Mouse (Mus musculus) right cerebral cortex, postnatal 10 days (tissue): Measurements from ENCODE around the gene Lrrtm4.

Experiments used
- DNase-seq, 2 experiments: peaks; one replicate each; pipeline ENCODE4 v3.0.0; 2021; ENCODE audit warnings: low spot score in 2 of 2

Gene Lrrtm4

GRCm38 (mm10) chr6:80018765-80019164, at the start of gene Lrrtm4:
TSS of gene Lrrtm4 (plus strand) at chr6:80018877.
- peak; percentile 80 to 88 for DNase-seq

- DNase-seq, result peak; percentile 25 to 34
Observed at GRCm38 (mm10) chr6:80019189-80019860, 648 bp downstream of the Lrrtm4 start.

DNA sequence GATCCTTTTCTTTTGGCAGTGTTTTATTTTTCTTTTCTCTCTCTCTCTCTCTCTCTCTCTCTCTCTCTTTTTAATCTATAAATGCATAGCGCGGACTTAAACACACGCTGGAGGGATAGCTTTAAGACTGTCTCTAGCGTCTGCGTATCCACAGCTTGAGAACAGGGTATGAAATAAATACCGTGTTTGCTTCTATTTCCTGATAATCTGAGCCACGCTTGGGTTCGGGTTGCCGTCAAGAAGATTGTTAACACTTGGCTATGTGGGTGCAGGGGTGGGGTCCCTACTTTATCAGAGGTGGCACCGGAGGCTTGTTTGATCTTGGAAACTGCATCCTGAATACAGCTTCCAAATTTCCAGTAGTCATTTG, 1.2 kb downstream of the Lrrtm4 start:
- DNase-seq, result peak; percentile 32 to 36

DNA sequence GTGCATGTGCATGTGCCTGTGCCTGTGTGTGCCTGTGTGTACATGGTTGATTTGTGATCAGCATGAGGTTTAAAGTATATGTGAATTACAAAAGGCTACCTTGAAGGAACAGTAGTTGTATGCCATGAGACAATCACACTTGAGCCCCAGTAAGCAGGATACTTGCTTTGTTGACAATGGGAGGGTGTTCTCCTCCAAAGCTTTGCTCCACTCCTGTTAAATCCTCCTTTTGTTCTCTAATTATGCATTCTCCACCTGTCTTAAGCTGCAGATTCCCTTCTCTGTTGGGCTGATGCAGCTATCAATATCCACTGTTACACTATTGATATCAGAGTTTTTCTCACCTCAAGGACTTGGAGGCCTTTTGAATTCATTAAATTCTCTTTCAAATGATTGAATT, 38.2 kb downstream of the Lrrtm4 start:
- no peak for DNase-seq

DNA sequence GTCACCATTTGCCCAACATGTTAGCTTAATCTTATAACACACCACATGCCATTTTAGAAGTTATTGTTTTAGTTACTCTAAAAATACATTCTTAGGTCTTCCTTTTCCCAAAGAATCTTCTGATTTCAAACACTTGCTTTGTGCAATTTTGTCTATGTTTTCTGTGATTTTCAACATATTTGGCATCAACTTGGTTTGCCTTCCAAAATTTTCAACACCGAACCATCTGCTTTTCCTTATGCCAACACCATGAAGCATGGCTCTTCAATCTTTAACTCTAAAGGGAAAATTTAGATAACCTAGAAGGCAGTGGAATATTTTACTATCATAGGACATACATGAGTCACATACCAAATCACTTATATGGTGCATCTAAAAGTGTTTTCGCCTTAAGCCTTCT, 59.3 kb downstream of the Lrrtm4 start:
- no peak for DNase-seq

DNA sequence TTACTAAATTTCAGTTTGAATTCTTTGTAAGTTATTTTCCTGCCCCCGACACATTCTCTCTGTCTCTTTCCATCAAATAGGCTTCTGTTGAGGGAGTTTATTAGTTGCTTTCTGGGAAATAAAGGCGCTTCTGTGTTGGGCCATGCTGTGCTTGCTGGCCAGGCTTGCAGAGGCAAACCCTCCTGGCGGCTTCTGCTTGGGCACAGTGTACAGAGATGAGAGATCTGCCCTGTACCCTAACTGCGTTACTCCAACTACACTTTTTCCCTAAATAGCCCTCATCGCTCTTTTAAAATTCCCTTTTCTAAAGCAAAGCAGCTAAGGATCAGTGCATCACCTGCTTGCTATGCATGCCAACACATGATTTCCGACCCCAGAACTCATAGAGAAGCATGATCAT, 60.6 kb downstream of the Lrrtm4 start:
- peak; percentile 29 to 44 for DNase-seq

DNA sequence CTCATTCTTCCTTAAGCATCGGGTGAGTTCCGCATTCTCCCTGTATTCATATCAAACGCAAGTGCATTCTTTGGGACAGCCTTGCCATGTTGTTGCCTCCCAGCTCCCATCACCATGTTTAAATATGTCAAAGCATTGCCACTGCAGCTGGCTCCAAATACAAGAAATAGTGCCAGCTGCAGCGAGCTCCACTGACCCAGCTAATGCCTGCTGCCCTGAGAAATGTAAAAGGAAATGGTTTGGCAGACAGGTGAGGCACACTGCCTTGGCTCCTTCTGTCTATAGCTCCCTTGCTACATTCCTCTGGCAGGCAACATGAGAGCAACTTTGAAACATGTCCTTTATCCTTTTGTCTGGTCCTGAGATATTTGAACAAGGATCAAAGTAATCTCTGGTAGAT, 76.2 kb downstream of the Lrrtm4 start:
- no peak for DNase-seq

DNA sequence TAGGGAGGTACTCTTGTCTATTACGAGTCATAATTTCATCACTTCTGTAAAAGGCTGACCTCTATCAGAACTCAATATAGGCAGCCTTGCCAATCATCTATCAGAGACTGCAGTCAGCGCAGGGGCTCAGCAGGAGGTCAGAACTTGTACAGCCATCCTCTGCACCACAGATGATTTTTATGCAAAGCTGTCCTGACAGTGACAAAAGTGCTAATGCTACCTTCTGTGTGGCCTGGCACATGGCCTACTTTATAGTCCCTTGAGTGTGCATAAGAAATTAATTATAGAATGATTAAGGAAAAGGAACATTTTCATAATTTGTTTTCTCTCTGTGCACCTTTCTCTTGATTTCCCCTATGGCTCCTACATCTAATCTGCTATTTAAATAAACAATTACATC, 86.7 kb downstream of the Lrrtm4 start:
- no peak for DNase-seq

DNA sequence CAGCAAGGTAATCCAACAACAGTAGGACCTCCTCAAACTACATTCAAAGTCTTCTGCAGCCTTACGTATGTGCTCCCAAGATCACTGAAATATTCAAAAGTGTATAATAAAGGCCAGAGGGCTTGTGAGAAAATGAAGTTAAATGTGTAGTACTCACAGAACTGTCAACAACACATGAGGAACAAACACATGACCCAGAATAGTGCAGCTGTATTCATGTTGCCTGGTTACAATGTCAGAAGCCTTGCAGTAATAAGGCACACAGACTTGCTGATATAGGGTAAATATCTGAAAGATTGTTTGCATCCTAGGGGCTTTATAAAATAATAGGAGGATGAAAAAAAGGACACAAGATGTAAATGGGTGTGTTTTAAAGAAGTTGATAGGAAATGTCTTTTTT, 87.2 kb downstream of the Lrrtm4 start:
- no peak for DNase-seq

GRCm38 (mm10) chr6:80126419-80126818, 107.7 kb downstream of the Lrrtm4 start:
- no peak for DNase-seq

DNA sequence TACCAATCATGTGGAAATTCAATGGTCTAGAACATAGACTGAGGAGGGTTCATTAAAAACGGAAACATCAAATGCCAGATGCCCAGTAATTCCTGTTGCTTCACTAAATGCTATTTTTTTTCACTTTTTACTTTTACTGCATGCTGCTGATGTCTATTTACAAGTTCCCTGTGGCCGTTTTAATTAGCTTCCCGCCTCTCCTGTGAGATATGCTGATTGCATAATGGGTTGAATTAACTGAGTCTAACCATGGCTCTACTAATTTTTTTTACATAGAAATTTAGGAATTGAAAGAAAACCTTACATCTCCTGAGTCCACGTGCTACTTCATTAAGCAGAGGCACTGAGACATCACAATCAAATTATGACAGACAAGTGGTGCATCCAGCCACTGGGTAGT, 143.9 kb downstream of the Lrrtm4 start:
- DNase-seq, result no peak

DNA sequence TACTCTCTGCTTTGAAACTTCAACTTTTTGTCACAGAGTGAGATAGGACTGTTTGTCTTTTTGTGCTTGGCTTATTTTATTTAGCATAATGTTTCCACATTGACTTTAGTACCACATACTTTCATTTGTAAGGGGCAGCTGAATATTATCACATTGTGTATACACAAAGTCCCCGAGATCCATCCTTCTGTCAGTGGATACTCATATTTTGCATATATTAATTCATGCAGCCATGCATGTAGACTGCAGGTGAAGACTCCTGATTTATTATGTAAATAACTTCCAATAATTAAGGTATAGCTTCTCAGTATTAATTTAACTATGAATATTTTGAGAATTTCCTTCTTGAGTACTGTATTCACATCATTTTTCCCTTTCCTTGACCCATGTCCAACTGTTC, 163.2 kb downstream of the Lrrtm4 start:
- no peak for DNase-seq

DNA sequence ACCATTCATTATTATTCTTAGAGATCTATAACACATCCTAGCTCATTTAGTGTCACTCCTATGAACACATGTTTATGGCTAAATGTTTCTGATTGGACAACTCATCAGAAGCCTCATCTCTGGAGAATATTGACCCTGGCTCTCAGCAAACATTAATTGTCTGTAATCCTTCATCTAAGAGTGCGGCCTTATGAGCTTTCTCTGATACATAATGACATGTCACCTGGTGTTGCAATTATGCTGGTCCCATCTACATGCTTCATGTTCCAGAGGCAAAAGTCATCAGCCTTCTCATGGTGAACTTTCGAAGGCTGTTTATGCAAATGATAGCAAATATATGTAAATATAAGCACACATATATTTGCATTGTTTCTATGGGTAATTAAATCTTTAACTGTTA, 163.7 kb downstream of the Lrrtm4 start:
- no peak for DNase-seq

- DNase-seq, result no peak
Observed at GRCm38 (mm10) chr6:80185489-80186113, 166.9 kb downstream of the Lrrtm4 start.

GRCm38 (mm10) chr6:80186791-80187190, 168.1 kb downstream of the Lrrtm4 start:
- no peak for DNase-seq

- peak; percentile 30 to 42 for DNase-seq
Observed at GRCm38 (mm10) chr6:80209476-80209875, 190.8 kb downstream of the Lrrtm4 start.

- no peak for DNase-seq
Observed at GRCm38 (mm10) chr6:80210281-80210680, 191.6 kb downstream of the Lrrtm4 start.

- DNase-seq, result no peak
Observed at GRCm38 (mm10) chr6:80261595-80261994, 242.9 kb downstream of the Lrrtm4 start.

DNA sequence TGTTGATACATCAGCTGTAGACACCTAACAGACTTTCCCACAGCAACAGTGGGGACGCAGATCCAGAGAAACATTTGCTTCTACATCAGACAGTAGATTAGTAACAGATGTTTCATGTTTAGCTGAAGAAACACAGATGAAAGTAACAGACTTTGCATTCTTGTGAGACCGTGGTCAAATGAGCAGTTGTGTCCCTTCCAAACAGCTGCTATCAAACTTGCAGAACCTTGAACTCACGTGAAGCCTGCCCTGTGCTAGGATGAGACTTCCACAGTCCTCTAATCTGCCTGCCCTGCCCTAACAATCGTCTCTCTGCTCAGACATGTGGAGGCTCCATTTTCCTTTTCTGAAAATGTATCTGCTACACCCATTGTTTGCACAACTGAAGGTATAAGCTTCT, 245.3 kb downstream of the Lrrtm4 start:
- no peak for DNase-seq

DNA sequence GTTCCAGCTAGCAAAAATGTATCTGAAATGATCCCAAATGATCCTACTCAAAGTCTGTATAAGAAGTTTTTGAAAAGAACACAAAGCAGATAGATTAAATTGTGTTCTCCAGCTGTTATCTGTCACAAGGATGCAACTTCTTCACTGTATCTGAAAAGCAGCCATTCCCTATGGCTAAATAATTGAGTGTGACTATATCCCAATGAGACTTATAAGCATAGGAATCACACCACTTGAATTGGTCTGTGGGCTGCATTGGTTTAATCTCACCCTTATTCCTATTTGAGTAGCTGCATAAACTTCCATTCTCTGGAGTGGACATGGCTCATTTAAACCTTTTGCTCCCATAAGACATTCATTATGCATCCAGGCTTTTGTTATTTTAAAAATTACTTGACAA, 245.9 kb downstream of the Lrrtm4 start:
- no peak for DNase-seq

GRCm38 (mm10) chr6:80265746-80266145, 247.1 kb downstream of the Lrrtm4 start:
- DNase-seq, result no peak

- no peak for DNase-seq
Observed at GRCm38 (mm10) chr6:80286968-80287367, 268.3 kb downstream of the Lrrtm4 start.

DNA sequence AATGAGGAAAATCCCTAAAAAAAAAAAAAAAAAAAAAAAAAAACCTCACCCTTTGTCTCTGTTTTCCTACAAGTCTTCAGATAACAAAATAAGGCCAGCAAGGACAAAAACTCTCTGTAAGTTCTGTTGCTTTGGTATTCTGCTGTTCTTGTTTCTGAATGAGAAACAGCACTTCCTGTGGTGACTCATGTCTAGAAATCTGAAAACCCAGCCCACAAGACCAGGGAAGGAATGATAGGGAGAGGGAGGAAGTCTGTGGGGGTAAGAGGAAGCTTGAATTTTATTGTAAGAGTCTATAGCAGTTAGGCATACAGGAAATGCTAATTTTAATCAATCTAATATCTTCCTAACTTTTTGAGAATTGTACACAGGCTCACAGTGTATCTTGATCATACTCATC, 283.2 kb downstream of the Lrrtm4 start:
- no peak for DNase-seq

GRCm38 (mm10) chr6:80303568-80303967, 284.9 kb downstream of the Lrrtm4 start:
- no peak for DNase-seq
